Mouse (Mus musculus): ENCODE measurements around the gene Slc22a20.

The Slc22a20 gene

DNA sequence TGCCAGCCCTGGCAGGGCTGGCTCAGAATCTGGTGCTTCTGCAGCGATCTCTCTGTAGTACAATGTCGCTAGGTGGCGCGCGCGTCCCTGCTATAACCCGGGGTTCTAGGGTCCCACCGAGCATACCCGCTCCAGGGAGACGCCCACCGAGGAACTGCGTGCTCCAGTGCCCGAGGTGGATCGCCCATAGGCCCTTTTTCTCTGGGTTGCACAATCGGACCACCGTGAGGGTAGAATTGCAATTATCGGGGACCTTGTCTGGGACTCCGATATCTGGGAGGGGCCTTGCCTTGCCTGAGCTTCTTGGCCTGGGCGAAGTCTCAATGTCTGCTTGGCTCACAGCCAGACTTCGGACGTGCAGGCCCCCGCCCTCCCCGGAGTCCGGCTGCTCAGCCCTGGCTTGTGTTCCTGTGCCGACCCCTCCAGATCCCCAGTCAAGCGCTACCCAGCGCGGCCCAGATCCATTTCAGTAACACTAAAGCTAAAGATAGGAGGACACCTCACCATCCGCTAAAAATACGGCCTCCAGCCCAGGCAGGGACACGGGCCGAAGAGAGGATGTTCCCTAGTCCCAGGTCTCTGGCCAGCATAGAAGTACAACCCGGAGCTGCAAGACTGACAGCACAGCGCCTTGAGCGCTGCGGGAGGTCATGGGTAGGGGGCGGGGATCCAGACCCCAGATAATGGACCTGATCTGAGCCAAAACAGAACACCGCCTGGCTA lies 61.8 kb downstream of the Slc22a20 start:
- peak; percentile 76 for DNase-seq (ENCODE audit: low spot score)

DNA sequence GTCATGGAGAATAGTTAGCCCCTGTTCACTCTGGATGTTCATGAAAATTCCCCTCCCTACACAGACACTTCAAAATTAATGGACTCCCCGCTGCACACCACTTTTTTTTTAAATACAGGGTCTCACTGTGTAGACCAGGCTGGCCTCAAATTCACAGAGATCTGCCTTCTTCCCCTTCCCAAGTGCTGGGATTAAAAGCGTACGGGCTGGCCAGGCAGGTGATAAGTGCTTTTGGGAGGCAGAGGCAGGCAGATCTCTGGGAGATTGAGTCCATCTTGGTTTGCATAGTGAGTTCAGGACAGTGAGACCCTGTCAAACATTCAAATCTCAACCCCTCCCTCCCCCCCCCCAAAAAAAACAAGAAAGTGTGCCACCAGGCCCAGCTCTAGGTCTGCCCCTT lies 63.0 kb downstream of the Slc22a20 start:
- no peak for DNase-seq (ENCODE audit: low spot score)

DNA sequence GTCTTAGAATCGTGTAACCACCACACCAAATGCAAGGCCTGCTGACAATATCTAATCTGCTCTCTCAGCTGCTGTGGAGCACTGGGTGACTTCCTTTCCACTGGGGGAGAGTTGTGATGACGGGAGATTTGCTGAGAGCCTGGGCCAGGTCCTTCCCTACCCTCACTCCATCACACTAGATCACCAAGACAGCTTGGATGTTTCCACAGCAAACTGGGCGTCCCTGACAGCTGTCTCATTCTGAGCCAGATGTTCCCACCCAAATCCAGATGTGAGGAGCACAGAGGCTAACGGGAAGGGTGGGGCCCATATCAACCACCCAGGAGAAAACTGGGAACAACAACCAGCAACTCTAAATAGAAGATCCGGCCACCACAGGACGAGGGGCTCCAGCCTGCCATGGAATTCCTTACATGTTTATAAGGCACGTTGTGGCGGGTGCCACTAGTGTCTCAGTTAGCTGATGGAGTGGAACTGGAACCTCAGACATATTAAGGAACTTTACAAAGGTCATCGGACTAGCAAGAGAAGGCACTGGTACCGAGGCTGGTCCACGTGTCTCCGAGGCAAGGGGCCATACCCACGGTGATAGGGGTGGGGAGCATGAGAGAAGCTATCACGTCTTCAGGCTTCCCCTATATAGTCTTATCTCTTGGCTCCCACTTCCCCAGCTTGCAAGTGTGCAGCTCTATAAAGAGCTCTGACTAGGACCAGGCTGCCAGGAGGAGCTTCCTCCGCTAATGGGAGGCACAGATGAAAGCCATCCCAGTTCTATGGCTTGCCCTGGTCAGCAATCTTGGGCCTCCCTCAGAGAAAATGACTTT lies 63.6 kb downstream of the Slc22a20 start:
- no peak for DNase-seq (ENCODE audit: low spot score)

GRCm38 (mm10) chr19:5921715-5922114 lies 64.2 kb downstream of the Slc22a20 start:
- no peak for DNase-seq (ENCODE audit: low spot score)

Data from T-cell, adult 2 months (primary cell).